Mouse (Mus musculus) mesoderm, embryonic 11.5 days (tissue): ENCODE measurements around the gene Ip6k2.

Experiments used
- DNase-seq: peaks from one replicate; pipeline ENCODE4 v3.0.0-alpha.2; 2012; ENCODE audit warnings: low read depth, low spot score

The Ip6k2 gene

GRCm38 (mm10) chr9:108783548-108784463 lies at the start of gene Ip6k2:
Gene Ip6k2 (plus strand): TSS chr9:108783796.
- DNase-seq, result peak; percentile 96

GRCm38 (mm10) chr9:108734626-108735025 lies 49.0 kb upstream of the Ip6k2 start:
- DNase-seq, result no peak

- DNase-seq, result no peak
Observed at GRCm38 (mm10) chr9:108739239-108739638, 44.4 kb upstream of the Ip6k2 start.

GRCm38 (mm10) chr9:108740062-108740461 lies 43.5 kb upstream of the Ip6k2 start:
- DNase-seq, result no peak

GRCm38 (mm10) chr9:108742048-108742447 lies 41.5 kb upstream of the Ip6k2 start:
- DNase-seq, result no peak

- DNase-seq, result no peak
Observed at GRCm38 (mm10) chr9:108746876-108747499, 36.6 kb upstream of the Ip6k2 start.

- no peak for DNase-seq
Observed at GRCm38 (mm10) chr9:108747694-108748093, 35.9 kb upstream of the Ip6k2 start.

GRCm38 (mm10) chr9:108748600-108749183 lies 34.9 kb upstream of the Ip6k2 start:
- no peak for DNase-seq

- DNase-seq, result no peak
Observed at GRCm38 (mm10) chr9:108750616-108751015, 33.0 kb upstream of the Ip6k2 start.

GRCm38 (mm10) chr9:108752142-108752920 lies 31.3 kb upstream of the Ip6k2 start:
- no peak for DNase-seq

GRCm38 (mm10) chr9:108753326-108753725 lies 30.3 kb upstream of the Ip6k2 start:
- DNase-seq, result peak; percentile 68

- no peak for DNase-seq
Observed at GRCm38 (mm10) chr9:108753976-108754375, 29.6 kb upstream of the Ip6k2 start.

- no peak for DNase-seq
Observed at GRCm38 (mm10) chr9:108754423-108754822, 29.2 kb upstream of the Ip6k2 start.

- DNase-seq, result no peak
Observed at GRCm38 (mm10) chr9:108757406-108757805, 26.2 kb upstream of the Ip6k2 start.

- no peak for DNase-seq
Observed at GRCm38 (mm10) chr9:108759121-108759520, 24.5 kb upstream of the Ip6k2 start.

GRCm38 (mm10) chr9:108759805-108760204 lies 23.8 kb upstream of the Ip6k2 start:
- peak; percentile 54 for DNase-seq

GRCm38 (mm10) chr9:108761561-108761960 lies 22.0 kb upstream of the Ip6k2 start:
- no peak for DNase-seq

GRCm38 (mm10) chr9:108764971-108765370 lies 18.6 kb upstream of the Ip6k2 start:
- DNase-seq, result no peak

- DNase-seq, result no peak
Observed at GRCm38 (mm10) chr9:108776614-108777013, 7.0 kb upstream of the Ip6k2 start.

- DNase-seq, result no peak
Observed at GRCm38 (mm10) chr9:108777276-108777675, 6.3 kb upstream of the Ip6k2 start.

- DNase-seq, result no peak
Observed at GRCm38 (mm10) chr9:108780959-108781358, 2.6 kb upstream of the Ip6k2 start.

GRCm38 (mm10) chr9:108781891-108782290 lies 1.7 kb upstream of the Ip6k2 start:
- no peak for DNase-seq
